Mouse (Mus musculus) CH12.LX (cell line): ENCODE results near the gene Ubash3b. TPM values are rescaled to one million over a fixed set of nuclear protein-coding genes. Genes with fewer than 3 reads are reported as not detected.

Experiments
- DNase-seq: peaks from one replicate; pipeline ENCODE4 v3.0.0-alpha.2; 2013; ENCODE audit errors: extremely low read depth
- H3K27ac ChIP-seq: 2 replicates; pipeline ENCODE4 v1.5.1; 2012; ENCODE audit warnings: low read depth, mild to moderate bottlenecking, control low read depth, moderate library complexity; ENCODE audit not compliant: insufficient read depth
- H3K27me3 ChIP-seq: replicated peaks from 2 replicates; pipeline ENCODE3; 2012; ENCODE audit warnings: inconsistent platforms
- H3K36me3 ChIP-seq, 2 experiments: replicated peaks in 1 of 2; 2 replicates each; pipeline versions ENCODE3 to v1.6.1; 2012; ENCODE audit warnings: inconsistent platforms in 1 of 2, low read length in 1 of 2, mild to moderate bottlenecking in 1 of 2, mixed read lengths in 1 of 2, moderate library complexity in 1 of 2; ENCODE audit not compliant: control insufficient read depth in 1 of 2, insufficient read depth in 1 of 2
- H3K4me1 ChIP-seq, 2 experiments: 2 replicates each; pipeline ENCODE4 v1.6.1; 2012; ENCODE audit warnings: inconsistent platforms in 1 of 2, moderate library complexity in 1 of 2; ENCODE audit not compliant: insufficient read depth in 2 of 2, control insufficient read depth in 1 of 2
- H3K4me2 ChIP-seq: 2 replicates; pipeline ENCODE4 v1.6.1; 2012; ENCODE audit warnings: low read depth, mild to moderate bottlenecking, control low read depth; ENCODE audit not compliant: poor library complexity, insufficient read depth, severe bottlenecking
- H3K4me3 ChIP-seq, 3 experiments: fragments of 150-350 bp in 1 of 3; sonication (generic) in 1 of 3; replicated peaks in 1 of 3; 2 replicates each; pipeline versions ENCODE3 to v1.5.1; 2011 to 2012; ENCODE audit warnings: low read depth in 2 of 3, low read length in 2 of 3, mild to moderate bottlenecking in 2 of 3, moderate library complexity in 2 of 3, control low read depth in 1 of 3, improper control_type of control experiment in 1 of 3, inconsistent platforms in 1 of 3, mixed read lengths in 1 of 3; ENCODE audit not compliant: poor library complexity in 1 of 3
- H3K79me2 ChIP-seq: replicated peaks from 2 replicates; pipeline ENCODE4 v1.6.1; 2012; ENCODE audit warnings: mild to moderate bottlenecking, moderate library complexity; ENCODE audit not compliant: control insufficient read depth, poor library complexity, insufficient read depth, severe bottlenecking; ENCODE audit errors: extremely low read depth
- H3K9ac ChIP-seq: 2 replicates; pipeline ENCODE4 v1.6.1; 2012; ENCODE audit warnings: low read depth, mild to moderate bottlenecking, control low read depth, moderate library complexity; ENCODE audit not compliant: insufficient read depth
- H3K9me3 ChIP-seq: replicated peaks from 2 replicates; pipeline ENCODE3; 2012; ENCODE audit warnings: low read length, inconsistent platforms, mixed read lengths
- BHLHE40 ChIP-seq: IDR thresholded peaks from 2 replicates; pipeline ENCODE4 v1.6.1; 2011; ENCODE audit warnings: mild to moderate bottlenecking, low read depth, low read length, improper control_type of control experiment
- CHD1 ChIP-seq: IDR thresholded peaks from 2 replicates; pipeline ENCODE4 v1.6.1; 2012; ENCODE audit warnings: low read depth, low read length, improper control_type of control experiment, inconsistent platforms
- CHD2 ChIP-seq: IDR thresholded peaks from 2 replicates; pipeline ENCODE4 v1.6.1; 2011; ENCODE audit warnings: low read length, improper control_type of control experiment
- E2F4 ChIP-seq: IDR thresholded peaks from 2 replicates; pipeline ENCODE4 v1.6.1; 2011; ENCODE audit warnings: low read depth, low read length, improper control_type of control experiment; ENCODE audit not compliant: insufficient replicate concordance
- GABPA ChIP-seq: IDR thresholded peaks from 2 replicates; pipeline ENCODE4 v1.6.1; 2012; ENCODE audit warnings: low read depth, low read length, improper control_type of control experiment, inconsistent platforms; ENCODE audit not compliant: insufficient replicate concordance
- HCFC1 ChIP-seq: IDR thresholded peaks from 2 replicates; pipeline ENCODE4 v1.6.1; 2012; ENCODE audit warnings: low read depth, mild to moderate bottlenecking, inconsistent platforms, low read length, improper control_type of control experiment
- IRF4 ChIP-seq: IDR thresholded peaks from 2 replicates; pipeline ENCODE4 v1.6.1; 2014; ENCODE audit warnings: low read depth, mild to moderate bottlenecking, inconsistent platforms, low read length, improper control_type of control experiment
- JUN ChIP-seq: IDR thresholded peaks from 2 replicates; pipeline ENCODE4 v1.6.1; 2011; ENCODE audit warnings: low read depth, mild to moderate bottlenecking, low read length, improper control_type of control experiment, moderate library complexity; ENCODE audit not compliant: insufficient read depth
- JUND ChIP-seq: conservative IDR thresholded peaks from 2 replicates; pipeline ENCODE4 v1.6.1; 2011; ENCODE audit warnings: low read depth, low read length, improper control_type of control experiment
- KAT2A ChIP-seq: IDR thresholded peaks from 2 replicates; pipeline ENCODE4 v1.6.1; 2012; ENCODE audit warnings: low read length, improper control_type of control experiment, inconsistent platforms; ENCODE audit not compliant: insufficient replicate concordance
- MYC ChIP-seq: IDR thresholded peaks from 2 replicates; pipeline ENCODE4 v1.6.1; 2011; ENCODE audit warnings: low read depth, mild to moderate bottlenecking, improper control_type of control experiment, low read length
- NELFE ChIP-seq: IDR thresholded peaks from 2 replicates; pipeline ENCODE4 v1.6.1; 2011; ENCODE audit warnings: low read depth, low read length, improper control_type of control experiment
- PAX5 ChIP-seq: IDR thresholded peaks from 2 replicates; pipeline ENCODE4 v1.6.1; 2012; ENCODE audit warnings: low read length, inconsistent platforms, mixed read lengths
- POLR2A ChIP-seq: IDR thresholded peaks from 2 replicates; pipeline ENCODE4 v1.6.1; 2011; ENCODE audit warnings: low read depth, mild to moderate bottlenecking, improper control_type of control experiment, low read length
- POLR2AphosphoS2 ChIP-seq: IDR thresholded peaks from 2 replicates; pipeline ENCODE4 v1.6.1; 2011; ENCODE audit warnings: low read depth, low read length, improper control_type of control experiment
- RAD21 ChIP-seq: IDR thresholded peaks from 2 replicates; pipeline ENCODE4 v1.6.1; 2011; ENCODE audit warnings: low read depth, mild to moderate bottlenecking, low read length, improper control_type of control experiment, moderate library complexity
- RCOR1 ChIP-seq: conservative IDR thresholded peaks from 2 replicates; pipeline ENCODE4 v1.6.1; 2012; ENCODE audit warnings: low read depth, mild to moderate bottlenecking, inconsistent platforms, low read length, improper control_type of control experiment
- TCF12 ChIP-seq: IDR thresholded peaks from 2 replicates; pipeline ENCODE4 v1.6.1; 2014; ENCODE audit warnings: low read depth, mild to moderate bottlenecking, inconsistent platforms, low read length, improper control_type of control experiment
- USF1 ChIP-seq: IDR thresholded peaks from 2 replicates; pipeline ENCODE4 v1.6.1; 2014; ENCODE audit warnings: low read depth, mild to moderate bottlenecking, inconsistent platforms, low read length, improper control_type of control experiment
- USF2 ChIP-seq: conservative IDR thresholded peaks from 2 replicates; pipeline ENCODE4 v1.6.1; 2011; ENCODE audit warnings: low read depth, low read length, improper control_type of control experiment
- ZC3H11A ChIP-seq: IDR thresholded peaks from 2 replicates; pipeline ENCODE4 v1.6.1; 2012; ENCODE audit warnings: low read depth, mild to moderate bottlenecking, inconsistent platforms, low read length, improper control_type of control experiment
- ZKSCAN1 ChIP-seq: IDR thresholded peaks from 2 replicates; pipeline ENCODE4 v1.6.1; 2012; ENCODE audit warnings: low read depth, inconsistent platforms, low read length, improper control_type of control experiment, borderline replicate concordance
- ZMIZ1 ChIP-seq: IDR thresholded peaks from 2 replicates; pipeline ENCODE4 v1.6.1; 2012; ENCODE audit warnings: low read depth, mild to moderate bottlenecking, inconsistent platforms, low read length, improper control_type of control experiment
- dilution Hi-C: fragments of 300-500 bp; cut with MboI; formaldehyde crosslinking; loops from 2 replicates; pipeline ENCODE4 v1.14.3; 2020; ENCODE audit warnings: low sequenced_read_pairs; ENCODE audit not compliant: extremely low pct_unique_long_range_greater_than_20kb, extremely low pct_ligation_motif_present
- in situ Hi-C: fragments of 300-500 bp; cut with MboI; formaldehyde crosslinking; loops from 3 replicates; pipeline ENCODE4 v1.14.3; 2019; ENCODE audit warnings: low sequenced_read_pairs, low pct_ligation_motif_present, low pct_unique_long_range_greater_than_20kb, mixed read lengths
- polyA plus RNA-seq: library from polyadenylated mRNA; unstranded; fragments of >175 nt; gene quantifications from 2 replicates; pipeline ENCODE4 v1.2.1, GENCODE M21; 2012; ENCODE audit warnings: low read depth; ENCODE audit not compliant: insufficient read length
- total RNA-seq, 2 experiments: library from RNA; depleted of rRNA; stranded (reverse); fragments of 300-350 nt in 1 of 2; fragments of >200 nt in 1 of 2; gene quantifications; 2 replicates each; pipeline ENCODE4 v1.2.3; 2012 to 2014

Gene Ubash3b
- total and polyA plus RNA-seq, 3 experiments: 2.8 to 4.6 (median 4.2) TPM

GRCm38 (mm10) chr9:41160536-41161176, 841 bp downstream of the Ubash3b start:
- H3K4me3 ChIP-seq: no peak overlapping the region
- H3K36me3 ChIP-seq: no peaks in the 10 kb centered on the region
- H3K27ac ChIP-seq: no peak overlapping the region
- TF ChIP-seq POLR2A (no peak), KAT2A (no peak), JUND (no peak), E2F4 (no peak)
- no peaks in the 10 kb centered on the region for H3K79me2 ChIP-seq
- H3K9me3 ChIP-seq: no peaks in the 10 kb centered on the region
- in situ Hi-C loops: loop anchor here (10.0 kb wide), 1 partner anchor 56 kb away; no protein-coding TSS in a partner anchor
- H3K27me3 ChIP-seq: no peaks in the 10 kb centered on the region
- dilution Hi-C loops: no loop called here
- H3K9ac ChIP-seq: no peak overlapping the region
- H3K4me1 ChIP-seq: peaks cover 0 to 20% of the 10 kb centered on the region in 2 experiments; a peak in 2 of 4 replicates
- no peak overlapping the region for H3K4me2 ChIP-seq
- no peak for DNase-seq

- Histone ChIP-seq H3K4me1 (peaks cover 0 to 21% of the 10 kb centered on the region in 2 experiments; a peak in 2 of 4 replicates), H3K79me2 (no peaks in the 10 kb centered on the region), H3K4me2 (no peak overlapping the region), H3K9me3 (no peaks in the 10 kb centered on the region), H3K36me3 (no peaks in the 10 kb centered on the region), H3K4me3 (no peak overlapping the region), H3K27ac (no peak overlapping the region), H3K27me3 (no peaks in the 10 kb centered on the region), H3K9ac (no peak overlapping the region)
- TF ChIP-seq GABPA (no peak), ZC3H11A (no peak), IRF4 (no peak), USF2 (no peak), POLR2AphosphoS2 (no peak), MYC (no peak), HCFC1 (no peak), CHD2 (no peak), USF1 (no peak), RAD21 (no peak), CHD1 (no peak), ZKSCAN1 (no peak), TCF12 (no peak), BHLHE40 (no peak), ZMIZ1 (no peak), PAX5 (no peak), NELFE (no peak), RCOR1 (no peak), JUN (no peak), E2F4 (no peak)
- DNase-seq: no peak
- in situ Hi-C loops: loop anchor here (5.0 kb wide), 1 partner anchor 37 kb away; no protein-coding TSS in a partner anchor
- dilution Hi-C loops: no loop called here
These were observed 2.3 kb downstream of the Ubash3b start for GRCm38 (mm10) chr9:41159223-41159622.
